Mouse (Mus musculus): ENCODE data around the gene Rbms1. TPM values are rescaled to one million over a fixed set of nuclear protein-coding genes. Genes with fewer than 3 reads are reported as not detected.

The Rbms1 gene
- total and polyA plus RNA-seq, 3 experiments, result 10.1 to 27.4 TPM; not detected in 1

DNA sequence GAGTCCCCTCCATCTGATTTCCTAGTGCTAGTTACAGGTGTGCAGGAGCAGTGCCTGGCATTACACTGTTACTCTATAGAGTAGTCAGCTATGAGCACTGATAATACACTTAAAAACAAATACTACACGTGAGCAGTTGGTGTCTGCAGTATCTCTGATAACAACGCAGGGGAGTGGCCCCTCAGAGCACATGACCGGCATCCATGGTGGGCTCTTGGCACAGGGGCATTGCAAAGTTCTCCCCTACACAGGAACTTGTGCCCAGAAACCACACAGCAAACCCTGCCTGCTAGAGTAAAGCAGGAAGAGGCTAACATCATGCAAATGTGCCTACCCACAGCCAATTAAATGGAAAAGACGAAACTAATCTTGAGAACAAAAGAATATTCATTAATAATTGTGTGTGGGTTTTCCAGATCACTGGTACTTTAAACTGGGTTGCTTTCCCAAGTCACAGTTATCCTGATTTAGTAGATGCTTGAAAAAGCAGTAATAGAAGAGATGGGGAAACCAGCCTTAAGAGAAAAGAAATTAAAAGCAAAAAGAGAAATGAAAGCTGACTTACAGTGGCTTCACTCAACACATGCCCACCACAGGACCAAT lies 94.8 kb downstream of the Rbms1 start:
- peaks cover 8 to 19% of the 10 kb centered on the region in 2 experiments for H3K4me1 ChIP-seq (ENCODE audit: control insufficient read depth in 1 of 2, insufficient read depth in 2 of 2, low read length in 2 of 2)
- peak overlapping the region in 1 of 2 experiments; percentile 72; a peak in 2 of 4 replicates for H3K4me3 ChIP-seq (ENCODE audit: control insufficient read depth in 1 of 2, insufficient read depth in 1 of 2, low read depth in 2 of 2, low read length in 2 of 2)
- H3K36me3 ChIP-seq (ENCODE audit: control insufficient read depth in 1 of 2, insufficient read depth in 2 of 2, low read length in 2 of 2), result peaks cover 0 to 12% of the 10 kb centered on the region in 2 experiments; a peak in 2 of 4 replicates
- H3K9me3 ChIP-seq (replicated peaks; ENCODE audit: insufficient read depth, low read length), result no peaks in the 10 kb centered on the region
- no peak overlapping the region for H3K9ac ChIP-seq (ENCODE audit: control insufficient read depth, low read depth, low read length, poor library complexity, severe bottlenecking)
- DNase-seq (ENCODE audit: low read depth, low spot score), result peak; percentile 63
- no peaks in the 10 kb centered on the region for H3K79me2 ChIP-seq (ENCODE audit: control insufficient read depth, insufficient read depth, low read length, poor library complexity)
- H3K27me3 ChIP-seq (ENCODE audit: control insufficient read depth in 1 of 2, insufficient read depth in 2 of 2, low read length in 2 of 2), result no peaks in the 10 kb centered on the region
- TF ChIP-seq MXI1 (IDR thresholded peaks at IDR 0.05; ENCODE audit: low read depth, low read length) (peak; percentile 70), GATA1 (IDR thresholded peaks at IDR 0.05; ENCODE audit: low read depth, low read length) (peak; percentile 51), ETS1 (IDR thresholded peaks at IDR 0.05; ENCODE audit: low read depth, low read length) (peak; percentile 54; the same call in 1 of the 2 replicates), USF1 (IDR thresholded peaks at IDR 0.05; ENCODE audit: low read depth, low read length) (peak; percentile 82), CHD2 (IDR thresholded peaks at IDR 0.05; ENCODE audit: low read length) (no peak), CHD1 (IDR thresholded peaks at IDR 0.05; ENCODE audit: low read depth, low read length) (no peak), TAL1 (IDR thresholded peaks at IDR 0.05; ENCODE audit: low read length) (peak; percentile 66), TCF12 (IDR thresholded peaks at IDR 0.05; ENCODE audit: low read depth, low read length) (peak; percentile 56; the same call in 1 of the 2 replicates), EP300 (IDR thresholded peaks at IDR 0.05; ENCODE audit: low read depth in 1 of 2, low read length in 2 of 2) (peak; percentile 42 to 77), SMC3 (IDR thresholded peaks at IDR 0.05; ENCODE audit: low read depth, low read length) (no peak), MAX (IDR thresholded peaks at IDR 0.05; ENCODE audit: low read length) (peak; percentile 63), BHLHE40 (IDR thresholded peaks at IDR 0.05; ENCODE audit: borderline replicate concordance, low read depth, low read length) (peak; percentile 97)
- H3K27ac ChIP-seq (ENCODE audit: control insufficient read depth, low read depth, low read length), result 0 out of 2 replicates have a peak overlapping the region, but pooled peaks have one; percentile 13

DNA sequence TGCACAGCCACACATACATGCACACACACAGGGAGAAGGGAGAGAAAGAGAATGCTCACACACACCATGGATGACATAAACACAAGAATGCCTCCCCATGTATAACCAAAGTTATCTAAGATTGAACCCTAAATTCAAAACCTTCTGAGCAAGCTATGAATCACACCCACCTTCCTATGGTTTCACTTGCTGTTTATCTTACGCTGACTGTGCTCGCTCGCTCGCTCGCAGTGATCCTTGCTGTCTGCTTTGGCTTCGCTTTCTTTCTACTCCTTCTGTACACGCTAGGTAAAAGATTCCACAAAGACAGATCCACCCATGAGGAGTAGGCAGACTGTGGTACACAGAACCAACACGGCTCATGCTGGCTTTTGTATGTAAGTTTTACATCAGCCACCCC lies 95.7 kb downstream of the Rbms1 start:
- Histone ChIP-seq H3K9me3 (replicated peaks; ENCODE audit: insufficient read depth, low read length) (no peaks in the 10 kb centered on the region), H3K27me3 (ENCODE audit: control insufficient read depth in 1 of 2, insufficient read depth in 2 of 2, low read length in 2 of 2) (no peaks in the 10 kb centered on the region), H3K27ac (ENCODE audit: control insufficient read depth, low read depth, low read length) (peak overlapping the region; percentile 48), H3K79me2 (ENCODE audit: control insufficient read depth, insufficient read depth, low read length, poor library complexity) (no peaks in the 10 kb centered on the region), H3K4me1 (ENCODE audit: control insufficient read depth in 1 of 2, insufficient read depth in 2 of 2, low read length in 2 of 2) (peaks cover 8 to 19% of the 10 kb centered on the region in 2 experiments), H3K4me3 (ENCODE audit: control insufficient read depth in 1 of 2, insufficient read depth in 1 of 2, low read depth in 2 of 2, low read length in 2 of 2) (peak overlapping the region; percentile 47 to 72), H3K36me3 (ENCODE audit: control insufficient read depth in 1 of 2, insufficient read depth in 2 of 2, low read length in 2 of 2) (peaks cover 0 to 12% of the 10 kb centered on the region in 2 experiments; a peak in 2 of 4 replicates), H3K9ac (ENCODE audit: control insufficient read depth, low read depth, low read length, poor library complexity, severe bottlenecking) (peak overlapping the region; percentile 26; the same call in 1 of the 2 replicates)
- peak; percentile 36 for DNase-seq (ENCODE audit: low read depth, low spot score)
- TF ChIP-seq JUND (IDR thresholded peaks at IDR 0.05; ENCODE audit: low read depth, low read length) (no peak), ZKSCAN1 (IDR thresholded peaks at IDR 0.05; ENCODE audit: low read depth, low read length) (no peak), CHD2 (IDR thresholded peaks at IDR 0.05; ENCODE audit: low read length) (no peak), USF2 (IDR thresholded peaks at IDR 0.05; ENCODE audit: borderline replicate concordance in 1 of 2, insufficient read depth in 1 of 2, low read depth in 1 of 2, low read length in 2 of 2) (no peak), ZMIZ1 (IDR thresholded peaks at IDR 0.05; ENCODE audit: low read depth, low read length) (no peak), ZC3H11A (IDR thresholded peaks at IDR 0.05; ENCODE audit: low read depth, low read length) (no peak), POLR2AphosphoS2 (IDR thresholded peaks at IDR 0.05; ENCODE audit: low read length) (no peak), NRF1 (IDR thresholded peaks at IDR 0.05; ENCODE audit: insufficient read depth, low read depth, low read length, poor library complexity, severe bottlenecking) (no peak), SIN3A (IDR thresholded peaks at IDR 0.05; ENCODE audit: low read length) (no peak), TAL1 (IDR thresholded peaks at IDR 0.05; ENCODE audit: low read length) (no peak), MYC (IDR thresholded peaks at IDR 0.05; ENCODE audit: low read depth, low read length) (no peak), TBP (IDR thresholded peaks at IDR 0.05; ENCODE audit: low read depth, low read length) (no peak), MEF2A (IDR thresholded peaks at IDR 0.05; ENCODE audit: extremely low read depth, insufficient replicate concordance, low read depth, low read length, poor library complexity, severe bottlenecking) (no peak), RCOR1 (IDR thresholded peaks at IDR 0.05; ENCODE audit: low read depth, low read length) (no peak), MXI1 (IDR thresholded peaks at IDR 0.05; ENCODE audit: low read depth, low read length) (no peak), ELF1 (IDR thresholded peaks at IDR 0.05; ENCODE audit: low read depth, low read length) (no peak), SMC3 (IDR thresholded peaks at IDR 0.05; ENCODE audit: low read depth, low read length) (no peak), NELFE (IDR thresholded peaks at IDR 0.05; ENCODE audit: low read depth, low read length) (no peak), CTCF (IDR thresholded peaks at IDR 0.05 in 2 of 3, conservative IDR thresholded peaks at IDR 0.05 in 1 of 3; ENCODE audit: control insufficient read depth in 1 of 3, insufficient read depth in 1 of 3, low read depth in 2 of 3, low read length in 3 of 3, poor library complexity in 1 of 3, severe bottlenecking in 1 of 3) (no peak)
